Mouse (Mus musculus): Measurements from ENCODE around the gene Dus4l. TPM values are rescaled to one million over a fixed set of nuclear protein-coding genes. Genes with fewer than 3 reads are reported as not detected.

Dus4l gene
- polyA plus RNA-seq, 1 experiment from 2014 or later: 11.4 TPM

Other genes starting within 250 kb of the Dus4l start
- gene Cbll1, start 155.2 kb downstream of the Dus4l start, polyA plus RNA-seq (2016; fragmentation: Nextera tagmentation; extraction: Ambion mirVana): 10.6 and 12.6 TPM in 2 replicates
- gene Slc26a4, start 94.9 kb downstream of the Dus4l start, polyA plus RNA-seq (2016; fragmentation: Nextera tagmentation; extraction: Ambion mirVana): 0.05 and 0.18 TPM in 2 replicates
- 36.5 and 45.3 TPM in 2 replicates for gene Bcap29, start 20.2 kb downstream of the Dus4l start, polyA plus RNA-seq (2016; fragmentation: Nextera tagmentation; extraction: Ambion mirVana)
- 26.1 and 31.0 TPM in 2 replicates for gene Cog5, start within 50 bp of the Dus4l start, polyA plus RNA-seq (2016; fragmentation: Nextera tagmentation; extraction: Ambion mirVana)
- gene Gpr22, start 59.1 kb upstream of the Dus4l start, polyA plus RNA-seq (2016; fragmentation: Nextera tagmentation; extraction: Ambion mirVana): 4.9 and 15.2 TPM in 2 replicates